Mouse (Mus musculus): ENCODE data around the gene Slc35e3. TPM values are rescaled to one million over a fixed set of nuclear protein-coding genes. Genes with fewer than 3 reads are reported as not detected.

Slc35e3 gene
- total and polyA plus RNA-seq, 3 experiments = 2.2 to 9.7 (median 5.0) TPM

GRCm38 (mm10) chr10:117725671-117726070, 20.5 kb downstream of the Slc35e3 start:
- Histone ChIP-seq H3K4me3 (replicated peaks in 1 of 3; ENCODE audit: low read depth in 2 of 3, low read length in 2 of 3, poor library complexity in 1 of 3) (no peak overlapping the region), H3K4me2 (ENCODE audit: insufficient read depth, low read depth, poor library complexity, severe bottlenecking) (no peak overlapping the region), H3K27ac (ENCODE audit: insufficient read depth, low read depth) (no peak overlapping the region), H3K36me3 (replicated peaks in 1 of 2; ENCODE audit: control insufficient read depth in 1 of 2, insufficient read depth in 1 of 2, low read length in 1 of 2) (no peaks in the 10 kb centered on the region), H3K9ac (ENCODE audit: insufficient read depth, low read depth) (no peak overlapping the region), H3K27me3 (replicated peaks) (no peaks in the 10 kb centered on the region), H3K9me3 (replicated peaks; ENCODE audit: low read length) (no peaks in the 10 kb centered on the region), H3K79me2 (replicated peaks; ENCODE audit: control insufficient read depth, extremely low read depth, insufficient read depth, poor library complexity, severe bottlenecking) (no peaks in the 10 kb centered on the region), H3K4me1 (ENCODE audit: control insufficient read depth in 1 of 2, insufficient read depth in 2 of 2) (peaks cover 0 to 11% of the 10 kb centered on the region in 2 experiments; a peak in 3 of 4 replicates)
- no peak for DNase-seq (ENCODE audit: extremely low read depth)
- in situ Hi-C loops (cut with MboI; ENCODE audit: low pct_ligation_motif_present, low pct_unique_long_range_greater_than_20kb, low sequenced_read_pairs) = no loop called here
- dilution Hi-C loops (cut with MboI; ENCODE audit: extremely low pct_ligation_motif_present, extremely low pct_unique_long_range_greater_than_20kb, low sequenced_read_pairs) = no loop called here
- TF ChIP-seq MAX (IDR thresholded peaks at IDR 0.05; ENCODE audit: low read length) = no peak
- no peak for TF ChIP-seq MXI1 (IDR thresholded peaks at IDR 0.05; ENCODE audit: low read depth, low read length)
- TF ChIP-seq CHD2 (IDR thresholded peaks at IDR 0.05; ENCODE audit: low read length) = no peak
- TF ChIP-seq SIN3A (IDR thresholded peaks at IDR 0.05; ENCODE audit: low read length) = no peak
- TF ChIP-seq RAD21 (IDR thresholded peaks at IDR 0.05; ENCODE audit: low read depth, low read length) = no peak
- no peak for TF ChIP-seq JUN (IDR thresholded peaks at IDR 0.05; ENCODE audit: insufficient read depth, low read depth, low read length)
- TF ChIP-seq POLR2AphosphoS2 (IDR thresholded peaks at IDR 0.05; ENCODE audit: low read depth, low read length) = no peak
- TF ChIP-seq TCF12 (IDR thresholded peaks at IDR 0.05; ENCODE audit: low read depth, low read length) = no peak
- no peak for TF ChIP-seq ZMIZ1 (IDR thresholded peaks at IDR 0.05; ENCODE audit: low read depth, low read length)
- no peak for TF ChIP-seq POLR2A (IDR thresholded peaks at IDR 0.05; ENCODE audit: low read depth, low read length)
- TF ChIP-seq MYC (IDR thresholded peaks at IDR 0.05; ENCODE audit: low read depth, low read length) = no peak
- TF ChIP-seq USF1 (IDR thresholded peaks at IDR 0.05; ENCODE audit: low read depth, low read length) = no peak
- TF ChIP-seq RCOR1 (conservative IDR thresholded peaks at IDR 0.05; ENCODE audit: low read depth, low read length) = no peak
- TF ChIP-seq ETS1 (conservative IDR thresholded peaks at IDR 0.05; ENCODE audit: low read depth, low read length) = no peak
- TF ChIP-seq CTCF (conservative IDR thresholded peaks at IDR 0.05 in 1 of 2, IDR thresholded peaks at IDR 0.05 in 1 of 2; ENCODE audit: low read depth in 2 of 2, low read length in 2 of 2) = no peak
- TF ChIP-seq MAFK (IDR thresholded peaks at IDR 0.05; ENCODE audit: insufficient replicate concordance, low read length) = no peak
- no peak for TF ChIP-seq ZC3H11A (IDR thresholded peaks at IDR 0.05; ENCODE audit: low read depth, low read length)
- TF ChIP-seq USF2 (conservative IDR thresholded peaks at IDR 0.05; ENCODE audit: low read depth, low read length) = no peak

- H3K36me3 ChIP-seq (replicated peaks in 1 of 2; ENCODE audit: control insufficient read depth in 1 of 2, insufficient read depth in 1 of 2, low read length in 1 of 2) = no peaks in the 10 kb centered on the region
- no peak overlapping the region for H3K27ac ChIP-seq (ENCODE audit: insufficient read depth, low read depth)
- in situ Hi-C loops (cut with MboI; ENCODE audit: low pct_ligation_motif_present, low pct_unique_long_range_greater_than_20kb, low sequenced_read_pairs) = no loop called here
Measured at GRCm38 (mm10) chr10:117724804-117725361, 21.3 kb downstream of the Slc35e3 start.

More at GRCm38 (mm10) chr10:117724804-117725361, 21.3 kb downstream of the Slc35e3 start:
- Histone ChIP-seq H3K79me2 (replicated peaks; ENCODE audit: control insufficient read depth, extremely low read depth, insufficient read depth, poor library complexity, severe bottlenecking) (no peaks in the 10 kb centered on the region), H3K4me1 (ENCODE audit: control insufficient read depth in 1 of 2, insufficient read depth in 2 of 2) (peaks cover 0 to 16% of the 10 kb centered on the region in 2 experiments; a peak in 3 of 4 replicates), H3K9me3 (replicated peaks; ENCODE audit: low read length) (no peaks in the 10 kb centered on the region), H3K27me3 (replicated peaks) (no peaks in the 10 kb centered on the region), H3K4me2 (ENCODE audit: insufficient read depth, low read depth, poor library complexity, severe bottlenecking) (no peak overlapping the region), H3K9ac (ENCODE audit: insufficient read depth, low read depth) (no peak overlapping the region), H3K4me3 (replicated peaks in 1 of 3; ENCODE audit: low read depth in 2 of 3, low read length in 2 of 3, poor library complexity in 1 of 3) (no peak overlapping the region)
- dilution Hi-C loops (cut with MboI; ENCODE audit: extremely low pct_ligation_motif_present, extremely low pct_unique_long_range_greater_than_20kb, low sequenced_read_pairs) = no loop called here
- no peak for TF ChIP-seq ZC3H11A (IDR thresholded peaks at IDR 0.05; ENCODE audit: low read depth, low read length)
- no peak for TF ChIP-seq TCF12 (IDR thresholded peaks at IDR 0.05; ENCODE audit: low read depth, low read length)
- TF ChIP-seq RAD21 (IDR thresholded peaks at IDR 0.05; ENCODE audit: low read depth, low read length) = no peak
- no peak for TF ChIP-seq NELFE (IDR thresholded peaks at IDR 0.05; ENCODE audit: low read depth, low read length)
- TF ChIP-seq UBTF (IDR thresholded peaks at IDR 0.05; ENCODE audit: low read depth, low read length) = no peak
- no peak for TF ChIP-seq PAX5 (IDR thresholded peaks at IDR 0.05; ENCODE audit: low read length)
- no peak for TF ChIP-seq RCOR1 (conservative IDR thresholded peaks at IDR 0.05; ENCODE audit: low read depth, low read length)
- no peak for TF ChIP-seq ELF1 (IDR thresholded peaks at IDR 0.05; ENCODE audit: low read depth, low read length)
- no peak for TF ChIP-seq USF1 (IDR thresholded peaks at IDR 0.05; ENCODE audit: low read depth, low read length)
- DNase-seq (ENCODE audit: extremely low read depth) = no peak

Measured in CH12.LX (cell line).